In the genomic region with DNA sequence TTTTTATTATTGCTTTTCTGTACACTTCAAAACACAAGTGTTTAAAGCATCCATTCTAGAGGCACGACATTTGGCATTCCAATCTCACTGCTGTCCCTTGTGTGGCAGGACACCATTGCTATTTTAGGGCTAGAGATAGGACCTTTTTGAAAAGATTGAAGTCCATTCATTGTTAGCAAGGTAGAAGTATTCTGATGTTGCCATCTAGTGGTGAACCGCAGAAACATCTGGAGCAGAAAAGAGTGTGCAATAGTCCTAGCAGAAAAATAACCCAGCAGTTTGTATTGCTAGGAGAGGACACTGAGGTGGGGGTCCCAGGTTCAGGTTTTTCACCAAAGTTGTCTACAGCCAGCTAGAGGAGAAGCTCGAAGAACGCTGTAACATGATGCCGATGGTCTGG, we compare ENCODE assay signal across 8 mouse cellular contexts. TPM values are rescaled to one million over a fixed set of nuclear protein-coding genes. Genes with fewer than 3 reads are reported as not detected.
DNase-seq lines count a peak whose midpoint lies in the region; ATAC-seq lines count a peak whose summit lies in the region.

No protein-coding gene starts in this region.

- no peak overlapping the region for H3K9ac ChIP-seq in hindbrain, embryonic 13.5 days
- no peak overlapping the region for H3K9ac ChIP-seq in embryonic facial prominence, embryonic 13.5 days
- no peak overlapping the region for H3K9ac ChIP-seq in forebrain, embryonic 15.5 days (replicated peaks)

- no peak for ATAC-seq in hindbrain, embryonic 13.5 days (ENCODE audit: low FRiP score)
- no peak for ATAC-seq in embryonic facial prominence, embryonic 13.5 days (ENCODE audit: insufficient number of reproducible peaks, insufficient read depth, low FRiP score, low TSS enrichment, low read depth)
- no peak for ATAC-seq in erythroblast, adult 5-6 weeks (replicated peaks; ENCODE audit: low FRiP score, poor library complexity, severe bottlenecking)
- ATAC-seq in frontal cortex, adult (ENCODE audit: low TSS enrichment) = no peak
- ATAC-seq in forebrain, embryonic 15.5 days (replicated peaks) = no peak

- no peaks in the 10 kb centered on the region for H3K9me3 ChIP-seq in hindbrain, embryonic 10.5 days
- H3K9me3 ChIP-seq in hindbrain, embryonic 13.5 days = no peaks in the 10 kb centered on the region
- H3K9me3 ChIP-seq in embryonic facial prominence, embryonic 13.5 days = no peaks in the 10 kb centered on the region
- no peaks in the 10 kb centered on the region for H3K9me3 ChIP-seq in forebrain, embryonic 15.5 days

- H3K27ac ChIP-seq in hindbrain, embryonic 10.5 days = no peak overlapping the region
- no peak overlapping the region for H3K27ac ChIP-seq in hindbrain, embryonic 13.5 days
- peak overlapping the region; percentile 33; the same call in 1 of the 2 replicates for H3K27ac ChIP-seq in embryonic facial prominence, embryonic 13.5 days
- H3K27ac ChIP-seq in forebrain, embryonic 15.5 days (replicated peaks) = no peak overlapping the region

- no peak overlapping the region for H3K4me3 ChIP-seq in hindbrain, embryonic 10.5 days
- no peak overlapping the region for H3K4me3 ChIP-seq in hindbrain, embryonic 13.5 days
- H3K4me3 ChIP-seq in embryonic facial prominence, embryonic 13.5 days = no peak overlapping the region
- no peak overlapping the region for H3K4me3 ChIP-seq in forebrain, embryonic 15.5 days

- peaks cover 90% of the 10 kb centered on the region for H3K27me3 ChIP-seq in hindbrain, embryonic 10.5 days (ENCODE audit: insufficient read depth, poor library complexity, severe bottlenecking)
- peaks cover 74% of the 10 kb centered on the region for H3K27me3 ChIP-seq in hindbrain, embryonic 13.5 days
- no peaks in the 10 kb centered on the region for H3K27me3 ChIP-seq in embryonic facial prominence, embryonic 13.5 days
- H3K27me3 ChIP-seq in forebrain, embryonic 15.5 days = peaks cover 6% of the 10 kb centered on the region; the same call in 1 of the 2 replicates

- WGBS in hindbrain, embryonic 10.5 days = 7% methylated on average over 5 of the region's 5 CpGs
- WGBS in hindbrain, embryonic 13.5 days = 9% methylated on average over 5 of the region's 5 CpGs
- WGBS in embryonic facial prominence, embryonic 13.5 days = 3% methylated on average over 5 of the region's 5 CpGs
- WGBS in forebrain, embryonic 15.5 days = 6% methylated on average over 5 of the region's 5 CpGs

- peaks cover 37% of the 10 kb centered on the region for H3K4me1 ChIP-seq in hindbrain, embryonic 10.5 days (replicated peaks)
- H3K4me1 ChIP-seq in hindbrain, embryonic 13.5 days (replicated peaks) = peaks cover 42% of the 10 kb centered on the region
- peaks cover 78% of the 10 kb centered on the region for H3K4me1 ChIP-seq in embryonic facial prominence, embryonic 13.5 days
- peaks cover 36% of the 10 kb centered on the region for H3K4me1 ChIP-seq in forebrain, embryonic 15.5 days

- DNase-seq in hindbrain, embryonic 10.5 days (ENCODE audit: low spot score) = peak; percentile 23
- peak; percentile 37 for DNase-seq in urinary bladder, postnatal 14 days (ENCODE audit: low spot score)
- no peak for DNase-seq in urinary bladder, postnatal 10 days (ENCODE audit: low spot score)

- H3K4me2 ChIP-seq in hindbrain, embryonic 13.5 days = no peak overlapping the region
- H3K4me2 ChIP-seq in embryonic facial prominence, embryonic 13.5 days = no peak overlapping the region
- no peak overlapping the region for H3K4me2 ChIP-seq in forebrain, embryonic 15.5 days (replicated peaks)

- H3K36me3 ChIP-seq in hindbrain, embryonic 10.5 days = no peaks in the 10 kb centered on the region
- H3K36me3 ChIP-seq in hindbrain, embryonic 13.5 days = no peaks in the 10 kb centered on the region
- H3K36me3 ChIP-seq in embryonic facial prominence, embryonic 13.5 days = peaks cover 18% of the 10 kb centered on the region
- H3K36me3 ChIP-seq in forebrain, embryonic 15.5 days = no peaks in the 10 kb centered on the region

RNA-seq across cellular contexts. Expression of gene Scarf2, which starts 15.0 kb away (rescaled TPM):
- polyA plus RNA-seq in hindbrain, embryonic 10.5 days (2016; fragmentation: Nextera tagmentation; extraction: Ambion mirVana) = 5.4 and 9.6 TPM in 2 replicates
- polyA plus RNA-seq in hindbrain, embryonic 13.5 days (2015; fragmentation: Nextera tagmentation; extraction: Ambion mirVana) = 1.6 and 2.0 TPM in 2 replicates
- 30.9 and 39.0 TPM in 2 replicates for polyA plus RNA-seq in embryonic facial prominence, embryonic 13.5 days (2015; fragmentation: Nextera tagmentation; extraction: Ambion mirVana)
- total RNA-seq in erythroblast, adult 5-6 weeks (2015; ENCODE audit: low replicate concordance) = not detected in 2 replicates
- total RNA-seq in erythroblast, adult 5-6 weeks (2017; ENCODE audit: low replicate concordance) = not detected in 2 replicates
- polyA plus RNA-seq in forebrain, embryonic 15.5 days (2015; fragmentation: Nextera tagmentation; extraction: Ambion mirVana) = 1.3 TPM in 2 replicates

RNA-seq across cellular contexts. Expression of gene B830017H08Rik, which starts 20.8 kb away (rescaled TPM):
- 0.22 TPM in 1 of 2 replicates, not detected in the other for polyA plus RNA-seq in hindbrain, embryonic 10.5 days (2016; fragmentation: Nextera tagmentation; extraction: Ambion mirVana)
- polyA plus RNA-seq in hindbrain, embryonic 13.5 days (2015; fragmentation: Nextera tagmentation; extraction: Ambion mirVana) = 2.1 and 2.2 TPM in 2 replicates
- 0.36 and 0.45 TPM in 2 replicates for polyA plus RNA-seq in embryonic facial prominence, embryonic 13.5 days (2015; fragmentation: Nextera tagmentation; extraction: Ambion mirVana)
- not detected in 2 replicates for total RNA-seq in erythroblast, adult 5-6 weeks (2015; ENCODE audit: low replicate concordance)
- not detected in 2 replicates for total RNA-seq in erythroblast, adult 5-6 weeks (2017; ENCODE audit: low replicate concordance)
- 0.93 and 1.3 TPM in 2 replicates for polyA plus RNA-seq in forebrain, embryonic 15.5 days (2015; fragmentation: Nextera tagmentation; extraction: Ambion mirVana)

RNA-seq across cellular contexts. Expression of gene Car15, which starts 26.0 kb away (rescaled TPM):
- 1.9 and 2.3 TPM in 2 replicates for polyA plus RNA-seq in hindbrain, embryonic 10.5 days (2016; fragmentation: Nextera tagmentation; extraction: Ambion mirVana)
- 4.5 and 4.8 TPM in 2 replicates for polyA plus RNA-seq in hindbrain, embryonic 13.5 days (2015; fragmentation: Nextera tagmentation; extraction: Ambion mirVana)
- polyA plus RNA-seq in embryonic facial prominence, embryonic 13.5 days (2015; fragmentation: Nextera tagmentation; extraction: Ambion mirVana) = 2.2 and 3.0 TPM in 2 replicates
- 2.5 TPM in 1 of 2 replicates, not detected in the other for total RNA-seq in erythroblast, adult 5-6 weeks (2015; ENCODE audit: low replicate concordance)
- total RNA-seq in erythroblast, adult 5-6 weeks (2017; ENCODE audit: low replicate concordance) = 1.3 TPM in 1 of 2 replicates, not detected in the other
- polyA plus RNA-seq in forebrain, embryonic 15.5 days (2015; fragmentation: Nextera tagmentation; extraction: Ambion mirVana) = 4.8 and 5.7 TPM in 2 replicates

RNA-seq across cellular contexts. Expression of gene Klhl22, which starts 52.7 kb away (rescaled TPM):
- polyA plus RNA-seq in hindbrain, embryonic 10.5 days (2016; fragmentation: Nextera tagmentation; extraction: Ambion mirVana) = 57.5 TPM in 2 replicates
- 70.9 and 77.6 TPM in 2 replicates for polyA plus RNA-seq in hindbrain, embryonic 13.5 days (2015; fragmentation: Nextera tagmentation; extraction: Ambion mirVana)
- 88.8 and 97.7 TPM in 2 replicates for polyA plus RNA-seq in embryonic facial prominence, embryonic 13.5 days (2015; fragmentation: Nextera tagmentation; extraction: Ambion mirVana)
- 2.1 and 2.5 TPM in 2 replicates for total RNA-seq in erythroblast, adult 5-6 weeks (2015; ENCODE audit: low replicate concordance)
- total RNA-seq in erythroblast, adult 5-6 weeks (2017; ENCODE audit: low replicate concordance) = 4.3 and 9.0 TPM in 2 replicates
- polyA plus RNA-seq in forebrain, embryonic 15.5 days (2015; fragmentation: Nextera tagmentation; extraction: Ambion mirVana) = 69.7 and 72.1 TPM in 2 replicates
